In genomic region chr2:165325521-165326303, GRCm38 (mm10) we compare ENCODE assay signal across 9 mouse cellular contexts. TPM values are rescaled to one million over a fixed set of nuclear protein-coding genes. Genes with fewer than 3 reads are reported as not detected.
DNase-seq lines count a peak whose midpoint lies in the region; ATAC-seq and TF ChIP-seq lines count a peak whose summit lies in the region.
"Had no signal": no experiment of that assay in that cellular context is flagged by ENCODE, and none has a peak within 500 bp of the region (broad histone marks: within the 10 kb centered on the region; RNA-seq: fewer than 3 reads in every experiment).

No protein-coding gene starts in this region.

- TF ChIP-seq EP300 in lung, postnatal 0 days (IDR thresholded peaks at IDR 0.05): peak; percentile 21; the same call in 1 of the 2 replicates

- no peaks in the 10 kb centered on the region for H3K36me3 ChIP-seq in hindbrain, embryonic 13.5 days
- no peaks in the 10 kb centered on the region for H3K36me3 ChIP-seq in lung, postnatal 0 days (ENCODE audit: insufficient read depth, low read length)

- peak overlapping the region; percentile 97 for H3K9ac ChIP-seq in hindbrain, embryonic 13.5 days
- peak overlapping the region; percentile 82 for H3K9ac ChIP-seq in lung, postnatal 0 days (replicated peaks; ENCODE audit: low read depth)

- intact Hi-C loops in left cerebral cortex, adult 2 months (cut with DNase I): loop anchor here (1.0 to 2.0 kb wide), 2 partner anchors 27 to 37 kb away; no protein-coding TSS in a partner anchor

- peak; percentile 38 for ATAC-seq in hindbrain, embryonic 13.5 days (ENCODE audit: low FRiP score)
- ATAC-seq in lung, postnatal 0 days: peak; percentile 8

- H3K27ac ChIP-seq in left cerebral cortex, adult 2 months: peak overlapping the region; percentile 94
- H3K27ac ChIP-seq in hindbrain, embryonic 13.5 days: peak overlapping the region; percentile 81
- peak overlapping the region; percentile 86 for H3K27ac ChIP-seq in lung, postnatal 0 days (ENCODE audit: low read length)

- peaks cover 68% of the 10 kb centered on the region for H3K4me1 ChIP-seq in hindbrain, embryonic 13.5 days (replicated peaks)
- peaks cover 34% of the 10 kb centered on the region; the same call in 1 of the 2 replicates for H3K4me1 ChIP-seq in lung, postnatal 0 days (ENCODE audit: insufficient read depth, low read depth, low read length)

- WGBS in hindbrain, embryonic 13.5 days: under 1% methylated on average over 29 of the region's 30 CpGs
- under 1% methylated on average over 24 of the region's 30 CpGs for WGBS in lung, postnatal 0 days

- H3K4me2 ChIP-seq in hindbrain, embryonic 13.5 days: peak overlapping the region; percentile 97
- peak overlapping the region; percentile 87 for H3K4me2 ChIP-seq in lung, postnatal 0 days (replicated peaks; ENCODE audit: low read depth, low read length)

- H3K27me3 ChIP-seq in hindbrain, embryonic 13.5 days: peaks cover 13% of the 10 kb centered on the region
- H3K27me3 ChIP-seq in lung, postnatal 0 days (replicated peaks; ENCODE audit: insufficient read depth, low read length): 0 out of 2 replicates have a peak, but pooled peaks cover 2% of the 10 kb centered on the region

- H3K4me3 ChIP-seq in left cerebral cortex, adult 2 months: peak overlapping the region; percentile 93
- peak overlapping the region; percentile 97 for H3K4me3 ChIP-seq in hindbrain, embryonic 13.5 days
- H3K4me3 ChIP-seq in lung, postnatal 0 days (ENCODE audit: low read depth, low read length): peak overlapping the region; percentile 85

- no peak for DNase-seq in left cerebral cortex, adult 2 months (ENCODE audit: extremely low spot score in 1 of 2, low spot score in 2 of 2)
- no peak for DNase-seq in left cerebral cortex, adult 11 months (ENCODE audit: low spot score)
- DNase-seq in cerebellum, adult 9-11 months: peak; percentile 69
- DNase-seq in lung, postnatal 0 days (ENCODE audit: low spot score): peak; percentile 43
- DNase-seq in urinary bladder, postnatal 36 days (ENCODE audit: low spot score in 2 of 2): no peak
- DNase-seq in thymus, adult 18-20 months: no peak
- DNase-seq in layer of hippocampus, adult 9-11 months: no peak

- H3K9me3 ChIP-seq in hindbrain, embryonic 13.5 days: no peaks in the 10 kb centered on the region
- no peaks in the 10 kb centered on the region for H3K9me3 ChIP-seq in lung, postnatal 0 days (ENCODE audit: low read length)

- TF ChIP-seq CTCF in left cerebral cortex, adult 2 months (IDR thresholded peaks at IDR 0.05): no peak
- TF ChIP-seq CTCF in lung, postnatal 0 days (IDR thresholded peaks at IDR 0.05): no peak

RNA-seq across cellular contexts. Expression of gene Elmo2, which starts 0.6 kb away (rescaled TPM):
- total RNA-seq in left cerebral cortex, adult 2 months (2021): 100 to 1,000 TPM; 164 to 173 TPM
- polyA plus RNA-seq in hindbrain, embryonic 13.5 days (2015; fragmentation: Nextera tagmentation; extraction: Ambion mirVana): 90.8 and 91.6 TPM in 2 replicates
- 61.1 and 66.4 TPM in 2 replicates for polyA plus RNA-seq in lung, postnatal 0 days (2015; fragmentation: Nextera tagmentation; extraction: Ambion mirVana)

RNA-seq across cellular contexts. Expression of gene Slc35c2, which starts 38.0 kb away (rescaled TPM):
- total RNA-seq in left cerebral cortex, adult 2 months (2021): 10 to 100 TPM; 59.1 to 63.4 TPM
- polyA plus RNA-seq in hindbrain, embryonic 13.5 days (2015; fragmentation: Nextera tagmentation; extraction: Ambion mirVana): 61.5 and 68.1 TPM in 2 replicates
- polyA plus RNA-seq in lung, postnatal 0 days (2015; fragmentation: Nextera tagmentation; extraction: Ambion mirVana): 42.8 and 44.1 TPM in 2 replicates

RNA-seq across cellular contexts. Expression of gene Zfp663, which starts 42.8 kb away (rescaled TPM):
- not detected for total RNA-seq in left cerebral cortex, adult 2 months (2021)
- 8.1 and 9.3 TPM in 2 replicates for polyA plus RNA-seq in hindbrain, embryonic 13.5 days (2015; fragmentation: Nextera tagmentation; extraction: Ambion mirVana)
- polyA plus RNA-seq in lung, postnatal 0 days (2015; fragmentation: Nextera tagmentation; extraction: Ambion mirVana): 1.2 and 2.0 TPM in 2 replicates
- total RNA-seq: neutrophil, adult 5-6 weeks had no signal

Comparison
In these comparisons a context has a peak if more than half of its experiments do, and no peak if none do; other contexts are left out.
1. DNase-seq: peak in cerebellum, adult 9-11 months (single experiment) and lung, postnatal 0 days (single experiment); none in left cerebral cortex, adult 2 months (0 of 2), left cerebral cortex, adult 11 months (single experiment), urinary bladder, postnatal 36 days (0 of 2), thymus, adult 18-20 months (0 of 2) and layer of hippocampus, adult 9-11 months (single experiment).
2. Peak in every context shown above with its lines, with median percentiles within 50 percentile points of each other: H3K27ac ChIP-seq and H3K4me3 ChIP-seq.